Mouse (Mus musculus): ENCODE measurements at regions not wholly inside any gene's neighbourhood (a gene's known extent, or its start where the extent isn't known, plus 50 kb on each side); places are given as distances from the start of the nearest gene placed in this dataset.

GRCm38 (mm10) chr13:118849541-118849940 lies 179.9 kb downstream of the Fgf10 start:
- Histone ChIP-seq H3K9me3 (replicated peaks) (no peaks in the 10 kb centered on the region), H3K36me3 (no peaks in the 10 kb centered on the region)
- ATAC-seq (ENCODE audit: low FRiP score) = no peak

GRCm38 (mm10) chr13:118850708-118851107 lies 181.1 kb downstream of the Fgf10 start:
- Histone ChIP-seq H3K9ac (replicated peaks) (no peak overlapping the region), H3K27me3 (replicated peaks) (no peaks in the 10 kb centered on the region), H3K9me3 (replicated peaks) (no peaks in the 10 kb centered on the region), H3K4me3 (replicated peaks) (no peak overlapping the region), H3K36me3 (no peaks in the 10 kb centered on the region), H3K27ac (replicated peaks) (no peak overlapping the region), H3K4me1 (no peaks in the 10 kb centered on the region), H3K4me2 (no peak overlapping the region)
- 86% methylated on average over 8 of the region's 8 CpGs for WGBS
- no peak for ATAC-seq (ENCODE audit: low FRiP score)

More at GRCm38 (mm10) chr13:118849541-118849940, 179.9 kb downstream of the Fgf10 start:
- WGBS = 96% methylated on average over 5 of the region's 5 CpGs
- H3K27me3 ChIP-seq (replicated peaks) = no peaks in the 10 kb centered on the region
- H3K4me3 ChIP-seq (replicated peaks) = no peak overlapping the region
- H3K4me1 ChIP-seq = no peaks in the 10 kb centered on the region
- no peak overlapping the region for H3K4me2 ChIP-seq
- no peak overlapping the region for H3K9ac ChIP-seq (replicated peaks)
- H3K27ac ChIP-seq (replicated peaks) = no peak overlapping the region

GRCm38 (mm10) chr13:118886339-118886810 lies 216.8 kb downstream of the Fgf10 start:
- no peak overlapping the region for H3K4me3 ChIP-seq (replicated peaks)
- no peaks in the 10 kb centered on the region for H3K27me3 ChIP-seq (replicated peaks)
- no peaks in the 10 kb centered on the region for H3K4me1 ChIP-seq
- H3K9me3 ChIP-seq (replicated peaks) = no peaks in the 10 kb centered on the region
- H3K36me3 ChIP-seq = no peaks in the 10 kb centered on the region
- H3K27ac ChIP-seq (replicated peaks) = no peak overlapping the region
- WGBS = 71% methylated on average over 9 of the region's 9 CpGs
- no peak overlapping the region for H3K9ac ChIP-seq (replicated peaks)
- no peak for ATAC-seq (ENCODE audit: low FRiP score)
- H3K4me2 ChIP-seq = no peak overlapping the region

GRCm38 (mm10) chr13:118895079-118895478 lies 225.5 kb downstream of the Fgf10 start:
- no peaks in the 10 kb centered on the region for H3K9me3 ChIP-seq (replicated peaks)
- no peak overlapping the region for H3K4me2 ChIP-seq
- no peaks in the 10 kb centered on the region for H3K36me3 ChIP-seq
- H3K27me3 ChIP-seq (replicated peaks) = no peaks in the 10 kb centered on the region
- WGBS = 85% methylated on average over 4 of the region's 4 CpGs
- no peak overlapping the region for H3K27ac ChIP-seq (replicated peaks)
- ATAC-seq (ENCODE audit: low FRiP score) = no peak
- H3K9ac ChIP-seq (replicated peaks) = no peak overlapping the region
- no peaks in the 10 kb centered on the region for H3K4me1 ChIP-seq
- no peak overlapping the region for H3K4me3 ChIP-seq (replicated peaks)

GRCm38 (mm10) chr13:118901950-118902349 lies 232.4 kb downstream of the Fgf10 start:
- Histone ChIP-seq H3K4me3 (replicated peaks) (no peak overlapping the region), H3K36me3 (no peaks in the 10 kb centered on the region), H3K4me1 (no peaks in the 10 kb centered on the region), H3K27ac (replicated peaks) (no peak overlapping the region), H3K27me3 (replicated peaks) (no peaks in the 10 kb centered on the region), H3K9me3 (replicated peaks) (no peaks in the 10 kb centered on the region), H3K4me2 (no peak overlapping the region), H3K9ac (replicated peaks) (no peak overlapping the region)
- WGBS = 96% methylated on average over 2 of the region's 2 CpGs
- no peak for ATAC-seq (ENCODE audit: low FRiP score)

- no peak overlapping the region for H3K4me3 ChIP-seq (replicated peaks)
- no peak for ATAC-seq (ENCODE audit: low FRiP score)
- H3K9ac ChIP-seq (replicated peaks) = no peak overlapping the region
- H3K27ac ChIP-seq (replicated peaks) = no peak overlapping the region
- H3K27me3 ChIP-seq (replicated peaks) = no peaks in the 10 kb centered on the region
- H3K36me3 ChIP-seq = no peaks in the 10 kb centered on the region
- no peaks in the 10 kb centered on the region for H3K4me1 ChIP-seq
- H3K9me3 ChIP-seq (replicated peaks) = no peaks in the 10 kb centered on the region
- WGBS = 87% methylated on average over 2 of the region's 2 CpGs
- H3K4me2 ChIP-seq = no peak overlapping the region
Measured at GRCm38 (mm10) chr13:118910351-118910750, 240.8 kb downstream of the Fgf10 start.

- Histone ChIP-seq H3K27me3 (replicated peaks) (no peaks in the 10 kb centered on the region), H3K9ac (replicated peaks) (no peak overlapping the region), H3K4me1 (no peaks in the 10 kb centered on the region), H3K27ac (replicated peaks) (no peak overlapping the region), H3K9me3 (replicated peaks) (no peaks in the 10 kb centered on the region), H3K4me3 (replicated peaks) (no peak overlapping the region), H3K36me3 (no peaks in the 10 kb centered on the region), H3K4me2 (no peak overlapping the region)
- 87% methylated on average over 3 of the region's 3 CpGs for WGBS
- ATAC-seq (ENCODE audit: low FRiP score) = no peak
Measured at GRCm38 (mm10) chr13:118940786-118941185, 271.2 kb downstream of the Fgf10 start.

- Histone ChIP-seq H3K9ac (replicated peaks) (no peak overlapping the region), H3K4me1 (no peaks in the 10 kb centered on the region), H3K36me3 (no peaks in the 10 kb centered on the region), H3K27me3 (replicated peaks) (no peaks in the 10 kb centered on the region), H3K27ac (replicated peaks) (no peak overlapping the region), H3K9me3 (replicated peaks) (no peaks in the 10 kb centered on the region), H3K4me2 (no peak overlapping the region), H3K4me3 (replicated peaks) (no peak overlapping the region)
- WGBS = 82% methylated on average over 3 of the region's 3 CpGs
- no peak for ATAC-seq (ENCODE audit: low FRiP score)
Measured at GRCm38 (mm10) chr13:118966120-118966676, 296.6 kb downstream of the Fgf10 start.

- no peaks in the 10 kb centered on the region for H3K36me3 ChIP-seq
- no peak for ATAC-seq (ENCODE audit: low FRiP score)
Measured at GRCm38 (mm10) chr13:118967707-118968106, 298.1 kb downstream of the Fgf10 start.

GRCm38 (mm10) chr13:118975008-118975407 lies 305.4 kb downstream of the Fgf10 start:
- H3K27me3 ChIP-seq (replicated peaks) = no peaks in the 10 kb centered on the region
- no peak overlapping the region for H3K4me2 ChIP-seq
- no peak overlapping the region for H3K9ac ChIP-seq (replicated peaks)
- no peaks in the 10 kb centered on the region for H3K4me1 ChIP-seq
- H3K4me3 ChIP-seq (replicated peaks) = no peak overlapping the region
- H3K27ac ChIP-seq (replicated peaks) = no peak overlapping the region
- H3K36me3 ChIP-seq = no peaks in the 10 kb centered on the region
- ATAC-seq (ENCODE audit: low FRiP score) = no peak
- H3K9me3 ChIP-seq (replicated peaks) = no peaks in the 10 kb centered on the region

More at GRCm38 (mm10) chr13:118967707-118968106, 298.1 kb downstream of the Fgf10 start:
- no peaks in the 10 kb centered on the region for H3K27me3 ChIP-seq (replicated peaks)
- H3K4me2 ChIP-seq = no peak overlapping the region
- H3K27ac ChIP-seq (replicated peaks) = no peak overlapping the region
- no peaks in the 10 kb centered on the region for H3K4me1 ChIP-seq
- whole genome bisulfite sequencing = 92% methylated on average over 4 of the region's 4 CpGs
- H3K4me3 ChIP-seq (replicated peaks) = no peak overlapping the region
- H3K9me3 ChIP-seq (replicated peaks) = no peaks in the 10 kb centered on the region
- no peak overlapping the region for H3K9ac ChIP-seq (replicated peaks)

- no peak for ATAC-seq (ENCODE audit: low FRiP score)
Measured at GRCm38 (mm10) chr13:118975519-118975918, 305.9 kb downstream of the Fgf10 start.

GRCm38 (mm10) chr13:118979505-118979904 lies 309.9 kb downstream of the Fgf10 start:
- Histone ChIP-seq H3K4me2 (no peak overlapping the region), H3K36me3 (no peaks in the 10 kb centered on the region), H3K9me3 (replicated peaks) (no peaks in the 10 kb centered on the region), H3K27me3 (replicated peaks) (no peaks in the 10 kb centered on the region), H3K9ac (replicated peaks) (no peak overlapping the region), H3K4me3 (replicated peaks) (no peak overlapping the region), H3K27ac (replicated peaks) (no peak overlapping the region), H3K4me1 (peaks cover 6% of the 10 kb centered on the region; the same call in 1 of the 2 replicates)
- 87% methylated on average over 5 of the region's 5 CpGs for WGBS
- ATAC-seq (ENCODE audit: low FRiP score) = no peak

More at GRCm38 (mm10) chr13:118975519-118975918, 305.9 kb downstream of the Fgf10 start:
- no peak overlapping the region for H3K4me3 ChIP-seq (replicated peaks)
- no peak overlapping the region for H3K27ac ChIP-seq (replicated peaks)
- H3K9ac ChIP-seq (replicated peaks) = no peak overlapping the region
- no peaks in the 10 kb centered on the region for H3K9me3 ChIP-seq (replicated peaks)
- WGBS = 90% methylated on average over 1 of the region's 1 CpGs
- H3K36me3 ChIP-seq = no peaks in the 10 kb centered on the region
- no peaks in the 10 kb centered on the region for H3K27me3 ChIP-seq (replicated peaks)
- no peak overlapping the region for H3K4me2 ChIP-seq
- no peaks in the 10 kb centered on the region for H3K4me1 ChIP-seq
